ENCODE assay signal across 29 mouse cellular contexts in genomic region chr6:86846467-86846866, GRCm38 (mm10).
"Had no signal": no experiment of that assay in that cellular context is flagged by ENCODE, and none has a peak within 500 bp of the region (broad histone marks: within the 10 kb centered on the region; RNA-seq: fewer than 3 reads in every experiment).

No protein-coding gene starts in this region.

- H3K9me3 ChIP-seq: limb, embryonic 10.5 days; limb, embryonic 12.5 days; limb, embryonic 13.5 days; limb, embryonic 15.5 days; liver, embryonic 12.5 days; liver, embryonic 13.5 days; liver, embryonic 15.5 days; lung, embryonic 15.5 days; megakaryocyte, embryonic 14.5 days; midbrain, embryonic 10.5 days; midbrain, embryonic 12.5 days; midbrain, embryonic 13.5 days; midbrain, embryonic 15.5 days; neural tube, embryonic 12.5 days had no signal

- H3K9ac ChIP-seq: limb, embryonic 12.5 days; limb, embryonic 13.5 days; limb, embryonic 15.5 days; liver, embryonic 12.5 days; liver, embryonic 13.5 days; liver, embryonic 14.5 days; liver, embryonic 15.5 days; liver, postnatal 0 days; lung, embryonic 14.5 days; lung, embryonic 15.5 days; midbrain, embryonic 12.5 days; midbrain, embryonic 13.5 days; midbrain, embryonic 15.5 days; neural tube, embryonic 12.5 days had no signal

- DNase-seq: left cerebral cortex, postnatal 4 days; liver; liver, embryonic 13.5 days; liver, postnatal 0 days; lung, adult 18-20 months; lung, adult 2 months; lung, embryonic 14.5 days; lung, postnatal 10 days; lung, postnatal 36 days; lung, postnatal 4 days; midbrain, embryonic 14.5 days had no signal

- H3K27ac ChIP-seq: limb, embryonic 10.5 days; limb, embryonic 12.5 days; limb, embryonic 13.5 days; limb, embryonic 15.5 days; liver, embryonic 12.5 days; liver, embryonic 13.5 days; liver, embryonic 14.5 days; liver, embryonic 15.5 days; lung, embryonic 15.5 days; macrophage; midbrain, embryonic 10.5 days; midbrain, embryonic 12.5 days; midbrain, embryonic 13.5 days; midbrain, embryonic 15.5 days; neural tube, embryonic 12.5 days had no signal

- H3K36me3 ChIP-seq: limb, embryonic 10.5 days; limb, embryonic 12.5 days; limb, embryonic 13.5 days; limb, embryonic 15.5 days; liver, embryonic 12.5 days; liver, embryonic 13.5 days; liver, embryonic 15.5 days; lung, embryonic 15.5 days; midbrain, embryonic 10.5 days; midbrain, embryonic 12.5 days; midbrain, embryonic 13.5 days; midbrain, embryonic 15.5 days; neural tube, embryonic 12.5 days had no signal

- H3K4me2 ChIP-seq: limb, embryonic 12.5 days; limb, embryonic 13.5 days; limb, embryonic 15.5 days; liver, embryonic 11.5 days; liver, embryonic 12.5 days; liver, embryonic 13.5 days; liver, embryonic 15.5 days; lung, embryonic 14.5 days; lung, embryonic 15.5 days; midbrain, embryonic 11.5 days; midbrain, embryonic 12.5 days; midbrain, embryonic 13.5 days; midbrain, embryonic 15.5 days; neural tube, embryonic 12.5 days had no signal

- H3K4me3 ChIP-seq: limb, embryonic 10.5 days; limb, embryonic 12.5 days; limb, embryonic 13.5 days; limb, embryonic 15.5 days; liver, embryonic 12.5 days; liver, embryonic 13.5 days; liver, embryonic 15.5 days; lung, embryonic 15.5 days; megakaryocyte, embryonic 14.5 days; midbrain, embryonic 10.5 days; midbrain, embryonic 12.5 days; midbrain, embryonic 13.5 days; midbrain, embryonic 15.5 days; myocyte; neural tube, embryonic 12.5 days had no signal

- H3K27me3 ChIP-seq: limb, embryonic 12.5 days; limb, embryonic 13.5 days; limb, embryonic 15.5 days; liver, embryonic 12.5 days; liver, embryonic 13.5 days; liver, embryonic 15.5 days; lung, embryonic 15.5 days; midbrain, embryonic 12.5 days; midbrain, embryonic 13.5 days; midbrain, embryonic 15.5 days; neural tube, embryonic 12.5 days had no signal
